Mouse (Mus musculus): ENCODE data around the gene Txk. TPM values are rescaled to one million over a fixed set of nuclear protein-coding genes. Genes with fewer than 3 reads are reported as not detected.

Txk gene
- polyA plus RNA-seq, 1 experiment from 2014 or later: 0.34 TPM

GRCm38 (mm10) chr5:72710572-72711278 is 41.9 kb downstream of the Txk start:
- no peaks in the 10 kb centered on the region for H3K36me3 ChIP-seq (ENCODE audit: control insufficient read depth, insufficient read depth, low read length)
- H3K27ac ChIP-seq (ENCODE audit: low read length): no peak overlapping the region
- no peak overlapping the region for H3K9ac ChIP-seq (ENCODE audit: low read length)
- H3K27me3 ChIP-seq (ENCODE audit: control insufficient read depth, insufficient read depth, low read length): no peaks in the 10 kb centered on the region
- H3K4me1 ChIP-seq (ENCODE audit: control insufficient read depth, insufficient read depth, low read length): no peaks in the 10 kb centered on the region
- H3K4me2 ChIP-seq (ENCODE audit: low read depth, low read length): no peak overlapping the region
- 23% methylated on average over 4 of the region's 4 CpGs for WGBS
- no peaks in the 10 kb centered on the region for H3K9me3 ChIP-seq (replicated peaks; ENCODE audit: control insufficient read depth, low read length)
- H3K4me3 ChIP-seq (replicated peaks; ENCODE audit: low read length): no peak overlapping the region
- ATAC-seq (ENCODE audit: insufficient read depth, low FRiP score): 0 out of 2 replicates have a peak, but pooled peaks have one; percentile 29

- no peaks in the 10 kb centered on the region for H3K27me3 ChIP-seq (ENCODE audit: control insufficient read depth, insufficient read depth, low read length)
- ATAC-seq (ENCODE audit: insufficient read depth, low FRiP score): peak; percentile 72; the same call in 1 of the 2 replicates
- no peak overlapping the region for H3K9ac ChIP-seq (ENCODE audit: low read length)
- H3K27ac ChIP-seq (ENCODE audit: low read length): no peak overlapping the region
- no peaks in the 10 kb centered on the region for H3K9me3 ChIP-seq (replicated peaks; ENCODE audit: control insufficient read depth, low read length)
- no peaks in the 10 kb centered on the region for H3K36me3 ChIP-seq (ENCODE audit: control insufficient read depth, insufficient read depth, low read length)
- no peak overlapping the region for H3K4me3 ChIP-seq (replicated peaks; ENCODE audit: low read length)
- no peaks in the 10 kb centered on the region for H3K4me1 ChIP-seq (ENCODE audit: control insufficient read depth, insufficient read depth, low read length)
- 81% methylated on average over 9 of the region's 9 CpGs for WGBS
- no peak overlapping the region for H3K4me2 ChIP-seq (ENCODE audit: low read depth, low read length)
Observed at GRCm38 (mm10) chr5:72709976-72710375, 42.6 kb downstream of the Txk start.

- H3K27me3 ChIP-seq (ENCODE audit: control insufficient read depth, insufficient read depth, low read length): no peaks in the 10 kb centered on the region
- no peak for ATAC-seq (ENCODE audit: insufficient read depth, low FRiP score)
Observed at GRCm38 (mm10) chr5:72709451-72709850, 43.1 kb downstream of the Txk start.

GRCm38 (mm10) chr5:72706722-72707121 is 45.9 kb downstream of the Txk start:
- Histone ChIP-seq H3K27me3 (ENCODE audit: control insufficient read depth, insufficient read depth, low read length) (no peaks in the 10 kb centered on the region), H3K4me2 (ENCODE audit: low read depth, low read length) (no peak overlapping the region), H3K36me3 (ENCODE audit: control insufficient read depth, insufficient read depth, low read length) (no peaks in the 10 kb centered on the region), H3K9me3 (replicated peaks; ENCODE audit: control insufficient read depth, low read length) (no peaks in the 10 kb centered on the region), H3K4me3 (replicated peaks; ENCODE audit: low read length) (no peak overlapping the region), H3K4me1 (ENCODE audit: control insufficient read depth, insufficient read depth, low read length) (no peaks in the 10 kb centered on the region), H3K9ac (ENCODE audit: low read length) (no peak overlapping the region), H3K27ac (ENCODE audit: low read length) (no peak overlapping the region)
- WGBS: 66% methylated on average over 10 of the region's 10 CpGs
- ATAC-seq (ENCODE audit: insufficient read depth, low FRiP score): no peak

More at GRCm38 (mm10) chr5:72709451-72709850, 43.1 kb downstream of the Txk start:
- H3K4me1 ChIP-seq (ENCODE audit: control insufficient read depth, insufficient read depth, low read length): no peaks in the 10 kb centered on the region
- no peaks in the 10 kb centered on the region for H3K9me3 ChIP-seq (replicated peaks; ENCODE audit: control insufficient read depth, low read length)
- H3K4me2 ChIP-seq (ENCODE audit: low read depth, low read length): no peak overlapping the region
- no peak overlapping the region for H3K27ac ChIP-seq (ENCODE audit: low read length)
- H3K9ac ChIP-seq (ENCODE audit: low read length): no peak overlapping the region
- 75% methylated on average over 13 of the region's 13 CpGs for WGBS
- no peak overlapping the region for H3K4me3 ChIP-seq (replicated peaks; ENCODE audit: low read length)
- H3K36me3 ChIP-seq (ENCODE audit: control insufficient read depth, insufficient read depth, low read length): no peaks in the 10 kb centered on the region

- no peak overlapping the region for H3K9ac ChIP-seq (ENCODE audit: low read length)
- H3K27ac ChIP-seq (ENCODE audit: low read length): no peak overlapping the region
- no peak overlapping the region for H3K4me3 ChIP-seq (replicated peaks; ENCODE audit: low read length)
- H3K4me2 ChIP-seq (ENCODE audit: low read depth, low read length): no peak overlapping the region
- no peaks in the 10 kb centered on the region for H3K27me3 ChIP-seq (ENCODE audit: control insufficient read depth, insufficient read depth, low read length)
- H3K36me3 ChIP-seq (ENCODE audit: control insufficient read depth, insufficient read depth, low read length): no peaks in the 10 kb centered on the region
- no peaks in the 10 kb centered on the region for H3K9me3 ChIP-seq (replicated peaks; ENCODE audit: control insufficient read depth, low read length)
- 55% methylated on average over 10 of the region's 10 CpGs for WGBS
- no peaks in the 10 kb centered on the region for H3K4me1 ChIP-seq (ENCODE audit: control insufficient read depth, insufficient read depth, low read length)
- ATAC-seq (ENCODE audit: insufficient read depth, low FRiP score): no peak
Observed at GRCm38 (mm10) chr5:72706095-72706494, 46.5 kb downstream of the Txk start.

GRCm38 (mm10) chr5:72702202-72702601 is 50.4 kb downstream of the Txk start:
- H3K4me3 ChIP-seq (replicated peaks; ENCODE audit: low read length): no peak overlapping the region
- no peaks in the 10 kb centered on the region for H3K9me3 ChIP-seq (replicated peaks; ENCODE audit: control insufficient read depth, low read length)
- H3K36me3 ChIP-seq (ENCODE audit: control insufficient read depth, insufficient read depth, low read length): no peaks in the 10 kb centered on the region
- no peak overlapping the region for H3K9ac ChIP-seq (ENCODE audit: low read length)
- H3K27ac ChIP-seq (ENCODE audit: low read length): no peak overlapping the region
- no peak for ATAC-seq (ENCODE audit: insufficient read depth, low FRiP score)
- H3K4me2 ChIP-seq (ENCODE audit: low read depth, low read length): no peak overlapping the region
- H3K4me1 ChIP-seq (ENCODE audit: control insufficient read depth, insufficient read depth, low read length): peaks cover 12% of the 10 kb centered on the region
- H3K27me3 ChIP-seq (ENCODE audit: control insufficient read depth, insufficient read depth, low read length): no peaks in the 10 kb centered on the region

- H3K4me2 ChIP-seq (ENCODE audit: low read depth, low read length): no peak overlapping the region
- H3K9ac ChIP-seq (ENCODE audit: low read length): no peak overlapping the region
- H3K4me1 ChIP-seq (ENCODE audit: control insufficient read depth, insufficient read depth, low read length): peaks cover 14% of the 10 kb centered on the region
- H3K27me3 ChIP-seq (ENCODE audit: control insufficient read depth, insufficient read depth, low read length): no peaks in the 10 kb centered on the region
- H3K9me3 ChIP-seq (replicated peaks; ENCODE audit: control insufficient read depth, low read length): no peaks in the 10 kb centered on the region
- 39% methylated on average over 2 of the region's 2 CpGs for WGBS
- H3K36me3 ChIP-seq (ENCODE audit: control insufficient read depth, insufficient read depth, low read length): no peaks in the 10 kb centered on the region
- no peak overlapping the region for H3K27ac ChIP-seq (ENCODE audit: low read length)
- no peak overlapping the region for H3K4me3 ChIP-seq (replicated peaks; ENCODE audit: low read length)
- ATAC-seq (ENCODE audit: insufficient read depth, low FRiP score): peak; percentile 48; the same call in 1 of the 2 replicates
Observed at GRCm38 (mm10) chr5:72699500-72699818, 53.1 kb downstream of the Txk start.

- 63% methylated on average over 7 of the region's 7 CpGs for WGBS
Observed at GRCm38 (mm10) chr5:72698818-72699499, 53.6 kb downstream of the Txk start.

GRCm38 (mm10) chr5:72698343-72698742 is 54.2 kb downstream of the Txk start:
- H3K36me3 ChIP-seq (ENCODE audit: control insufficient read depth, insufficient read depth, low read length): no peaks in the 10 kb centered on the region
- H3K27ac ChIP-seq (ENCODE audit: low read length): peak overlapping the region; percentile 5; the same call in 1 of the 2 replicates
- H3K27me3 ChIP-seq (ENCODE audit: control insufficient read depth, insufficient read depth, low read length): no peaks in the 10 kb centered on the region
- WGBS: 56% methylated on average over 3 of the region's 3 CpGs
- no peak overlapping the region for H3K9ac ChIP-seq (ENCODE audit: low read length)
- no peaks in the 10 kb centered on the region for H3K9me3 ChIP-seq (replicated peaks; ENCODE audit: control insufficient read depth, low read length)
- no peak overlapping the region for H3K4me3 ChIP-seq (replicated peaks; ENCODE audit: low read length)
- no peak overlapping the region for H3K4me2 ChIP-seq (ENCODE audit: low read depth, low read length)
- peaks cover 14% of the 10 kb centered on the region for H3K4me1 ChIP-seq (ENCODE audit: control insufficient read depth, insufficient read depth, low read length)
- no peak for ATAC-seq (ENCODE audit: insufficient read depth, low FRiP score)

More at GRCm38 (mm10) chr5:72698818-72699499, 53.6 kb downstream of the Txk start:
- Histone ChIP-seq H3K4me1 (ENCODE audit: control insufficient read depth, insufficient read depth, low read length) (peaks cover 14% of the 10 kb centered on the region), H3K9me3 (replicated peaks; ENCODE audit: control insufficient read depth, low read length) (no peaks in the 10 kb centered on the region), H3K27me3 (ENCODE audit: control insufficient read depth, insufficient read depth, low read length) (no peaks in the 10 kb centered on the region), H3K4me3 (replicated peaks; ENCODE audit: low read length) (no peak overlapping the region), H3K4me2 (ENCODE audit: low read depth, low read length) (no peak overlapping the region), H3K27ac (ENCODE audit: low read length) (peak overlapping the region; percentile 5; the same call in 1 of the 2 replicates), H3K9ac (ENCODE audit: low read length) (no peak overlapping the region), H3K36me3 (ENCODE audit: control insufficient read depth, insufficient read depth, low read length) (no peaks in the 10 kb centered on the region)
- no peak for ATAC-seq (ENCODE audit: insufficient read depth, low FRiP score)

Measured in stomach, embryonic 16.5 days (tissue).